Mouse (Mus musculus) kidney, adult 2 months (tissue): ENCODE data around the gene Gm38394.

Source experiments
- CTCF ChIP-seq: fragments of 200-500 bp; conservative IDR thresholded peaks from 2 replicates; pipeline ENCODE4 v1.5.1; 2011; ENCODE audit warnings: low read depth, mild to moderate bottlenecking, control low read depth, low read length, moderate library complexity, mixed read lengths; ENCODE audit not compliant: insufficient read depth, insufficient read length
- POLR2A ChIP-seq: fragments of 200-500 bp; IDR thresholded peaks from one replicate; pipeline ENCODE4 v1.6.1; 2011; ENCODE audit warnings: low read depth, low read length, control low read depth

DNA sequence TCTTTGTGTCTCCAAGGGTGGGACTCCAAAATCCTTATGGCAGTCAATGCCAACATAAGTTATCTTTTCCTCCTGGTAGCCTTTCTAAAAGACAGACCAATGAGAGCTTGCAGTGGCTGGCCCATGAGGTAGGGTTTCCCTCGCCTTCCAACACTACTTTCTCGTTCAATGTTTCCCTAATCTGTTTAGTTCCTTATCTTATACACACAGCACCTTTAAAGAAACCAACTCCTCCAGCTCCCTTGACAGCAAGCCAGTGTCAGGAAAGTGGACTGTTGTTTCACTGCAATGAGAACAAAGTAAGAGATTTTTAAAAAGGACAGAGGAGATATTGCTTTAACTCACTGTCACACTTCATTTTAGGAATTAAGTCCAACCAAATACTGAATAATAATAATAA lies 43.2 kb downstream of the Gm38394 start:
- TF ChIP-seq CTCF, result no peak
- no peak for TF ChIP-seq POLR2A
